Mouse (Mus musculus): ENCODE data around the gene Hist1h2bg. TPM values are rescaled to one million over a fixed set of nuclear protein-coding genes. Genes with fewer than 3 reads are reported as not detected.

The Hist1h2bg gene
- polyA plus RNA-seq (2016; fragmentation: Nextera tagmentation; extraction: Ambion mirVana) = 11.4 and 15.7 TPM in 2 replicates

- peaks cover 8% of the 10 kb centered on the region; the same call in 1 of the 2 replicates for H3K4me1 ChIP-seq
- no peaks in the 10 kb centered on the region for H3K27me3 ChIP-seq
- peak within 1 kb of the TSS; percentile 52 for H3K4me3 ChIP-seq
- no peaks in the 10 kb centered on the region for H3K36me3 ChIP-seq
- H3K9me3 ChIP-seq = no peaks in the 10 kb centered on the region
- 0% methylated on average over 18 of the region's 18 CpGs for WGBS
- peak within 1 kb of the TSS; percentile 72 for H3K9ac ChIP-seq
- ATAC-seq (ENCODE audit: insufficient number of reproducible peaks, insufficient read depth, low FRiP score, low TSS enrichment) = peak; percentile 91
- peak within 1 kb of the TSS; percentile 74 for H3K4me2 ChIP-seq (replicated peaks)
- peak within 1 kb of the TSS; percentile 96 for H3K27ac ChIP-seq
These were observed at the start of gene Hist1h2bg, which contains the start of gene Hist1h2ae for GRCm38 (mm10) chr13:23571022-23571503. Hist1h2bg (plus strand) TSS chr13:23571396. Hist1h2ae (minus strand) TSS chr13:23571220.

- WGBS = 1% methylated on average over 14 of the region's 14 CpGs
- no peak overlapping the region for H3K27ac ChIP-seq
- 0 out of 2 replicates have a peak overlapping the region, but pooled peaks have one; percentile 5 for H3K4me3 ChIP-seq
- H3K4me1 ChIP-seq = no peaks in the 10 kb centered on the region
- H3K4me2 ChIP-seq (replicated peaks) = peak overlapping the region; percentile 15; the same call in 1 of the 2 replicates
- no peaks in the 10 kb centered on the region for H3K36me3 ChIP-seq
- no peak overlapping the region for H3K9ac ChIP-seq
- H3K9me3 ChIP-seq = no peaks in the 10 kb centered on the region
- no peak for ATAC-seq (ENCODE audit: insufficient number of reproducible peaks, insufficient read depth, low FRiP score, low TSS enrichment)
- H3K27me3 ChIP-seq = no peaks in the 10 kb centered on the region
These were observed 49.5 kb upstream of the Hist1h2bg start for GRCm38 (mm10) chr13:23521703-23522102.

- Histone ChIP-seq H3K9me3 (no peaks in the 10 kb centered on the region), H3K27me3 (no peaks in the 10 kb centered on the region), H3K9ac (no peak overlapping the region), H3K27ac (no peak overlapping the region), H3K4me3 (no peak overlapping the region), H3K4me1 (peaks cover 8% of the 10 kb centered on the region; the same call in 1 of the 2 replicates), H3K36me3 (no peaks in the 10 kb centered on the region), H3K4me2 (replicated peaks) (no peak overlapping the region)
- no peak for ATAC-seq (ENCODE audit: insufficient number of reproducible peaks, insufficient read depth, low FRiP score, low TSS enrichment)
- WGBS = 55% methylated on average over 5 of the region's 5 CpGs
These were observed 47.2 kb upstream of the Hist1h2bg start for GRCm38 (mm10) chr13:23523976-23524375.

GRCm38 (mm10) chr13:23524654-23525053 lies 46.5 kb upstream of the Hist1h2bg start:
- no peaks in the 10 kb centered on the region for H3K36me3 ChIP-seq
- H3K9me3 ChIP-seq = no peaks in the 10 kb centered on the region
- ATAC-seq (ENCODE audit: insufficient number of reproducible peaks, insufficient read depth, low FRiP score, low TSS enrichment) = no peak
- no peaks in the 10 kb centered on the region for H3K27me3 ChIP-seq
- H3K4me1 ChIP-seq = peaks cover 10% of the 10 kb centered on the region; the same call in 1 of the 2 replicates
- no peak overlapping the region for H3K27ac ChIP-seq
- no peak overlapping the region for H3K9ac ChIP-seq
- no peak overlapping the region for H3K4me2 ChIP-seq (replicated peaks)
- WGBS = 8% methylated on average over 5 of the region's 5 CpGs
- no peak overlapping the region for H3K4me3 ChIP-seq

- Histone ChIP-seq H3K9me3 (no peaks in the 10 kb centered on the region), H3K4me2 (replicated peaks) (peak overlapping the region; percentile 45), H3K4me1 (peaks cover 10% of the 10 kb centered on the region; the same call in 1 of the 2 replicates), H3K4me3 (peak overlapping the region; percentile 39), H3K27me3 (no peaks in the 10 kb centered on the region), H3K9ac (no peak overlapping the region), H3K36me3 (no peaks in the 10 kb centered on the region), H3K27ac (no peak overlapping the region)
- WGBS = under 1% methylated on average over 10 of the region's 10 CpGs
- ATAC-seq (ENCODE audit: insufficient number of reproducible peaks, insufficient read depth, low FRiP score, low TSS enrichment) = no peak
These were observed 45.3 kb upstream of the Hist1h2bg start for GRCm38 (mm10) chr13:23525901-23526300.

- Histone ChIP-seq H3K36me3 (no peaks in the 10 kb centered on the region), H3K4me1 (peaks cover 10% of the 10 kb centered on the region; the same call in 1 of the 2 replicates), H3K9me3 (no peaks in the 10 kb centered on the region), H3K27me3 (no peaks in the 10 kb centered on the region), H3K4me3 (peak overlapping the region; percentile 39), H3K27ac (peak overlapping the region; percentile 74), H3K9ac (no peak overlapping the region), H3K4me2 (replicated peaks) (peak overlapping the region; percentile 45)
- WGBS = under 1% methylated on average over 17 of the region's 17 CpGs
- ATAC-seq (ENCODE audit: insufficient number of reproducible peaks, insufficient read depth, low FRiP score, low TSS enrichment) = no peak
These were observed 44.9 kb upstream of the Hist1h2bg start for GRCm38 (mm10) chr13:23526312-23526711.

- no peak for ATAC-seq (ENCODE audit: insufficient number of reproducible peaks, insufficient read depth, low FRiP score, low TSS enrichment)
- 81% methylated on average over 5 of the region's 5 CpGs for WGBS
- Histone ChIP-seq H3K4me3 (no peak overlapping the region), H3K27me3 (no peaks in the 10 kb centered on the region), H3K27ac (no peak overlapping the region), H3K4me2 (replicated peaks) (peak overlapping the region; percentile 29), H3K9ac (no peak overlapping the region), H3K4me1 (peaks cover 20% of the 10 kb centered on the region; the same call in 1 of the 2 replicates), H3K36me3 (no peaks in the 10 kb centered on the region), H3K9me3 (no peaks in the 10 kb centered on the region)
These were observed 42.2 kb upstream of the Hist1h2bg start for GRCm38 (mm10) chr13:23529005-23529404.

- Histone ChIP-seq H3K27me3 (no peaks in the 10 kb centered on the region), H3K27ac (peak overlapping the region; percentile 95), H3K4me1 (peaks cover 20% of the 10 kb centered on the region; the same call in 1 of the 2 replicates), H3K9me3 (no peaks in the 10 kb centered on the region), H3K4me3 (peak overlapping the region; percentile 55), H3K36me3 (no peaks in the 10 kb centered on the region), H3K9ac (peak overlapping the region; percentile 54), H3K4me2 (replicated peaks) (peak overlapping the region; percentile 54)
- WGBS = 31% methylated on average over 2 of the region's 2 CpGs
- ATAC-seq (ENCODE audit: insufficient number of reproducible peaks, insufficient read depth, low FRiP score, low TSS enrichment) = no peak
These were observed 41.6 kb upstream of the Hist1h2bg start for GRCm38 (mm10) chr13:23529480-23530165.

- Histone ChIP-seq H3K9ac (peak overlapping the region; percentile 54), H3K27ac (peak overlapping the region; percentile 95), H3K9me3 (no peaks in the 10 kb centered on the region), H3K36me3 (no peaks in the 10 kb centered on the region), H3K4me3 (peak overlapping the region; percentile 55), H3K4me1 (peaks cover 20% of the 10 kb centered on the region; the same call in 1 of the 2 replicates), H3K27me3 (no peaks in the 10 kb centered on the region), H3K4me2 (replicated peaks) (peak overlapping the region; percentile 54)
- WGBS = under 1% methylated on average over 20 of the region's 20 CpGs
- no peak for ATAC-seq (ENCODE audit: insufficient number of reproducible peaks, insufficient read depth, low FRiP score, low TSS enrichment)
These were observed 40.9 kb upstream of the Hist1h2bg start for GRCm38 (mm10) chr13:23530181-23530900.

GRCm38 (mm10) chr13:23530901-23531875 lies 40.0 kb upstream of the Hist1h2bg start, which contains the start of gene Hist1h4h:
Hist1h4h (plus strand) TSS chr13:23531050.
- Histone ChIP-seq H3K9me3 (no peaks in the 10 kb centered on the region), H3K4me2 (replicated peaks) (peak within 1 kb of the TSS; percentile 54), H3K9ac (peak within 1 kb of the TSS; percentile 69), H3K4me3 (peak within 1 kb of the TSS; percentile 55), H3K27ac (peak within 1 kb of the TSS; percentile 95), H3K36me3 (no peaks in the 10 kb centered on the region), H3K4me1 (peaks cover 22% of the 10 kb centered on the region), H3K27me3 (no peaks in the 10 kb centered on the region)
- WGBS = under 1% methylated on average over 62 of the region's 70 CpGs
- peak; percentile 82 for ATAC-seq (ENCODE audit: insufficient number of reproducible peaks, insufficient read depth, low FRiP score, low TSS enrichment)

All from embryonic facial prominence, embryonic 12.5 days (tissue).